Mouse (Mus musculus): Measurements from ENCODE around the gene Dyx1c1. TPM values are rescaled to one million over a fixed set of nuclear protein-coding genes. Genes with fewer than 3 reads are reported as not detected.

The Dyx1c1 gene
- polyA plus RNA-seq, 1 experiment from 2014 or later, result 0.50 TPM

GRCm38 (mm10) chr9:73020566-73021097 lies 62.0 kb downstream of the Dyx1c1 start:
- Histone ChIP-seq H3K36me3 (ENCODE audit: control insufficient read depth, insufficient read depth, low read length) (peaks cover 10% of the 10 kb centered on the region; the same call in 1 of the 2 replicates), H3K9ac (ENCODE audit: low read depth, low read length) (no peak overlapping the region), H3K4me2 (no peak overlapping the region), H3K27me3 (ENCODE audit: control insufficient read depth, insufficient read depth, low read length) (no peaks in the 10 kb centered on the region), H3K27ac (ENCODE audit: low read depth, low read length) (no peak overlapping the region), H3K4me3 (ENCODE audit: low read depth, low read length) (no peak overlapping the region), H3K9me3 (replicated peaks; ENCODE audit: control insufficient read depth, low read length) (no peaks in the 10 kb centered on the region), H3K4me1 (ENCODE audit: control insufficient read depth, insufficient read depth, low read length) (no peaks in the 10 kb centered on the region)
- WGBS (ENCODE audit: insufficient replicate concordance), result 90% methylated on average over 5 of the region's 5 CpGs
- no peak for ATAC-seq (replicated peaks; ENCODE audit: insufficient number of reproducible peaks, low FRiP score, low TSS enrichment)

Small RNA genes within 50 kb of the gene (microRNA-seq; reads per million reads assigned to microRNA genes)
- not detected for gene Gm27353 (ENCODE audit: borderline number of aligned reads)

Other genes with a start within 250 kb of the Dyx1c1 start
- 3.2 and 4.3 TPM in 2 replicates for gene Prtg, start 151.9 kb upstream of the Dyx1c1 start, polyA plus RNA-seq (2014; fragmentation: Nextera tagmentation; extraction: Ambion mirVana)
- 2.0 and 2.9 TPM in 2 replicates for gene Pygo1, start 33.1 kb upstream of the Dyx1c1 start, polyA plus RNA-seq (2014; fragmentation: Nextera tagmentation; extraction: Ambion mirVana)
- not detected in 2 replicates for gene Gm44503, start 67 bp downstream of the Dyx1c1 start, polyA plus RNA-seq (2014; fragmentation: Nextera tagmentation; extraction: Ambion mirVana)
- gene Ccpg1os, start 26.6 kb downstream of the Dyx1c1 start, polyA plus RNA-seq (2014; fragmentation: Nextera tagmentation; extraction: Ambion mirVana), result 13.3 and 13.5 TPM in 2 replicates
- 17.4 and 28.7 TPM in 2 replicates for gene Ccpg1, start 26.6 kb downstream of the Dyx1c1 start, polyA plus RNA-seq (2014; fragmentation: Nextera tagmentation; extraction: Ambion mirVana)
- 10.7 and 11.3 TPM in 2 replicates for gene Pigb, start 81.6 kb downstream of the Dyx1c1 start, polyA plus RNA-seq (2014; fragmentation: Nextera tagmentation; extraction: Ambion mirVana)
- 1.6 and 2.0 TPM in 2 replicates for gene Rab27a, start 86.1 kb downstream of the Dyx1c1 start, polyA plus RNA-seq (2014; fragmentation: Nextera tagmentation; extraction: Ambion mirVana)
- not detected in 2 replicates for gene Khdc3, start 143.1 kb downstream of the Dyx1c1 start, polyA plus RNA-seq (2014; fragmentation: Nextera tagmentation; extraction: Ambion mirVana)
- not detected in 2 replicates for gene Gm20509, start 143.7 kb downstream of the Dyx1c1 start, polyA plus RNA-seq (2014; fragmentation: Nextera tagmentation; extraction: Ambion mirVana)
- gene Rsl24d1, start 154.6 kb downstream of the Dyx1c1 start, polyA plus RNA-seq (2014; fragmentation: Nextera tagmentation; extraction: Ambion mirVana), result 102 and 110 TPM in 2 replicates

All from heart, embryonic 11.5 days (tissue).